Mouse (Mus musculus) kidney, embryonic 15.5 days (tissue): ENCODE measurements at regions not wholly inside any gene's neighbourhood (a gene's known extent, or its start where the extent isn't known, plus 50 kb on each side); places are given as distances from the start of the nearest gene placed in this dataset.

Source experiments
- ATAC-seq: fragments of 200-750 bp; cut with Nextera tagmentation; replicated peaks from 2 replicates; pipeline ENCODE4 v1.8.0; 2017; ENCODE audit warnings: moderate TSS enrichment; ENCODE audit not compliant: low FRiP score
- H3K27ac ChIP-seq: fragments of 300-500 bp; sonication (generic); 2 replicates; pipeline ENCODE4 v1.5.1; 2015; ENCODE audit warnings: mild to moderate bottlenecking, inconsistent platforms
- H3K27me3 ChIP-seq: fragments of 300-500 bp; sonication (generic); 2 replicates; pipeline ENCODE4 v1.6.1; 2015; ENCODE audit warnings: inconsistent platforms
- H3K36me3 ChIP-seq: fragments of 300-500 bp; sonication (generic); 2 replicates; pipeline ENCODE4 v1.6.1; 2015; ENCODE audit warnings: inconsistent platforms
- H3K4me1 ChIP-seq: fragments of 300-500 bp; sonication (generic); 2 replicates; pipeline ENCODE4 v1.6.1; 2015; ENCODE audit warnings: inconsistent platforms
- H3K4me2 ChIP-seq: fragments of 300-500 bp; sonication (generic); 2 replicates; pipeline ENCODE4 v1.6.1; 2015; ENCODE audit warnings: moderate library complexity, mild to moderate bottlenecking, inconsistent platforms
- H3K4me3 ChIP-seq: fragments of 300-500 bp; sonication (generic); replicated peaks from 2 replicates; pipeline ENCODE4 v1.5.1; 2015; ENCODE audit warnings: mild to moderate bottlenecking, inconsistent platforms
- H3K9ac ChIP-seq: fragments of 300-500 bp; sonication (generic); 2 replicates; pipeline ENCODE4 v1.6.1; 2015; ENCODE audit warnings: mild to moderate bottlenecking, inconsistent platforms
- H3K9me3 ChIP-seq: fragments of 300-500 bp; sonication (generic); replicated peaks from 2 replicates; pipeline ENCODE4 v1.6.1; 2016; ENCODE audit warnings: inconsistent platforms
- WGBS: fragments of 180-500 bp; shearing (Covaris S2); methylation state at CpG from one replicate; pipeline ENCODE4 v1.1.7; 2015; ENCODE audit warnings: mixed read lengths; 5-methylcytosine and 5-hydroxymethylcytosine counted together

- no peaks in the 10 kb centered on the region for H3K4me1 ChIP-seq
- no peaks in the 10 kb centered on the region for H3K27me3 ChIP-seq
- no peak overlapping the region for H3K4me2 ChIP-seq
- H3K27ac ChIP-seq: no peak overlapping the region
- H3K9me3 ChIP-seq: no peaks in the 10 kb centered on the region
- no peak for ATAC-seq
- no peak overlapping the region for H3K9ac ChIP-seq
- WGBS: 65% methylated on average over 2 of the region's 2 CpGs
- no peaks in the 10 kb centered on the region for H3K36me3 ChIP-seq
- no peak overlapping the region for H3K4me3 ChIP-seq
Measured at GRCm38 (mm10) chr15:9898211-9898610, 149.5 kb upstream of the Spef2 start.

GRCm38 (mm10) chr15:9893146-9893545 is 144.5 kb upstream of the Spef2 start:
- WGBS: 76% methylated on average over 3 of the region's 3 CpGs
- ATAC-seq: no peak

GRCm38 (mm10) chr15:9892208-9892607 is 143.5 kb upstream of the Spef2 start:
- Histone ChIP-seq H3K36me3 (no peaks in the 10 kb centered on the region), H3K9ac (no peak overlapping the region), H3K27me3 (no peaks in the 10 kb centered on the region), H3K9me3 (no peaks in the 10 kb centered on the region), H3K4me1 (no peaks in the 10 kb centered on the region), H3K27ac (no peak overlapping the region), H3K4me2 (no peak overlapping the region), H3K4me3 (no peak overlapping the region)
- peak; percentile 52; the same call in 1 of the 2 replicates for ATAC-seq
- 56% methylated on average over 4 of the region's 4 CpGs for WGBS

More at GRCm38 (mm10) chr15:9893146-9893545, 144.5 kb upstream of the Spef2 start:
- H3K4me2 ChIP-seq: no peak overlapping the region
- H3K9ac ChIP-seq: no peak overlapping the region
- no peaks in the 10 kb centered on the region for H3K36me3 ChIP-seq
- no peaks in the 10 kb centered on the region for H3K4me1 ChIP-seq
- H3K27me3 ChIP-seq: no peaks in the 10 kb centered on the region
- H3K9me3 ChIP-seq: no peaks in the 10 kb centered on the region
- H3K4me3 ChIP-seq: no peak overlapping the region
- H3K27ac ChIP-seq: no peak overlapping the region

- H3K4me1 ChIP-seq: no peaks in the 10 kb centered on the region
- no peaks in the 10 kb centered on the region for H3K27me3 ChIP-seq
- no peak overlapping the region for H3K4me2 ChIP-seq
- no peak overlapping the region for H3K9ac ChIP-seq
- WGBS: 48% methylated on average over 5 of the region's 5 CpGs
- no peak overlapping the region for H3K27ac ChIP-seq
- no peak overlapping the region for H3K4me3 ChIP-seq
- peak; percentile 54; the same call in 1 of the 2 replicates for ATAC-seq
- H3K9me3 ChIP-seq: no peaks in the 10 kb centered on the region
- H3K36me3 ChIP-seq: no peaks in the 10 kb centered on the region
Measured at GRCm38 (mm10) chr15:9891446-9891845, 142.8 kb upstream of the Spef2 start.

- Histone ChIP-seq H3K4me2 (no peak overlapping the region), H3K36me3 (no peaks in the 10 kb centered on the region), H3K27me3 (no peaks in the 10 kb centered on the region), H3K4me1 (no peaks in the 10 kb centered on the region), H3K9me3 (no peaks in the 10 kb centered on the region), H3K27ac (no peak overlapping the region), H3K9ac (no peak overlapping the region), H3K4me3 (no peak overlapping the region)
- ATAC-seq: no peak
Measured at GRCm38 (mm10) chr15:9875776-9876175, 127.1 kb upstream of the Spef2 start.

GRCm38 (mm10) chr15:9870126-9870525 is 121.5 kb upstream of the Spef2 start:
- H3K4me2 ChIP-seq: no peak overlapping the region
- WGBS: 64% methylated on average over 3 of the region's 3 CpGs
- H3K4me3 ChIP-seq: no peak overlapping the region
- no peak overlapping the region for H3K9ac ChIP-seq
- H3K9me3 ChIP-seq: no peaks in the 10 kb centered on the region; the same call in 1 of the 2 replicates
- no peak overlapping the region for H3K27ac ChIP-seq
- no peaks in the 10 kb centered on the region for H3K36me3 ChIP-seq
- no peaks in the 10 kb centered on the region for H3K4me1 ChIP-seq
- no peak for ATAC-seq
- H3K27me3 ChIP-seq: no peaks in the 10 kb centered on the region

GRCm38 (mm10) chr15:9864778-9865177 is 116.1 kb upstream of the Spef2 start:
- H3K4me3 ChIP-seq: no peak overlapping the region
- 73% methylated on average over 1 of the region's 1 CpGs for WGBS
- H3K27ac ChIP-seq: 0 out of 2 replicates have a peak overlapping the region, but pooled peaks have one; percentile 18
- no peak overlapping the region for H3K4me2 ChIP-seq
- no peaks in the 10 kb centered on the region for H3K27me3 ChIP-seq
- no peaks in the 10 kb centered on the region for H3K36me3 ChIP-seq
- no peaks in the 10 kb centered on the region; the same call in 1 of the 2 replicates for H3K9me3 ChIP-seq
- no peaks in the 10 kb centered on the region for H3K4me1 ChIP-seq
- no peak overlapping the region for H3K9ac ChIP-seq
- ATAC-seq: no peak

GRCm38 (mm10) chr15:9861825-9862224 is 113.2 kb upstream of the Spef2 start:
- WGBS: 23% methylated on average over 3 of the region's 3 CpGs

GRCm38 (mm10) chr15:9839681-9840080 is 91.0 kb upstream of the Spef2 start:
- Histone ChIP-seq H3K27ac (no peak overlapping the region), H3K4me3 (no peak overlapping the region), H3K9me3 (no peaks in the 10 kb centered on the region), H3K4me2 (no peak overlapping the region), H3K9ac (no peak overlapping the region), H3K4me1 (no peaks in the 10 kb centered on the region), H3K36me3 (no peaks in the 10 kb centered on the region), H3K27me3 (no peaks in the 10 kb centered on the region)
- no peak for ATAC-seq
- 89% methylated on average over 7 of the region's 7 CpGs for WGBS

More at GRCm38 (mm10) chr15:9861825-9862224, 113.2 kb upstream of the Spef2 start:
- Histone ChIP-seq H3K27ac (no peak overlapping the region), H3K9ac (no peak overlapping the region), H3K27me3 (no peaks in the 10 kb centered on the region), H3K4me2 (no peak overlapping the region), H3K9me3 (no peaks in the 10 kb centered on the region), H3K4me3 (no peak overlapping the region), H3K36me3 (no peaks in the 10 kb centered on the region), H3K4me1 (no peaks in the 10 kb centered on the region)
- ATAC-seq: peak; percentile 70

GRCm38 (mm10) chr15:9835096-9835495 is 86.4 kb upstream of the Spef2 start:
- no peak for ATAC-seq
- Histone ChIP-seq H3K4me3 (no peak overlapping the region), H3K4me2 (no peak overlapping the region), H3K36me3 (no peaks in the 10 kb centered on the region), H3K27me3 (no peaks in the 10 kb centered on the region), H3K9ac (no peak overlapping the region), H3K4me1 (no peaks in the 10 kb centered on the region), H3K9me3 (no peaks in the 10 kb centered on the region), H3K27ac (no peak overlapping the region)
- WGBS: 63% methylated on average over 4 of the region's 4 CpGs

GRCm38 (mm10) chr15:9804469-9804868 is 55.8 kb upstream of the Spef2 start:
- Histone ChIP-seq H3K4me1 (no peaks in the 10 kb centered on the region), H3K4me3 (no peak overlapping the region), H3K36me3 (no peaks in the 10 kb centered on the region), H3K4me2 (no peak overlapping the region), H3K27me3 (no peaks in the 10 kb centered on the region), H3K27ac (no peak overlapping the region), H3K9me3 (no peaks in the 10 kb centered on the region), H3K9ac (no peak overlapping the region)
- no peak for ATAC-seq
- WGBS: 81% methylated on average over 1 of the region's 1 CpGs
